Mouse (Mus musculus): Measurements from ENCODE around the gene Cd8a.
"Not testable (repeated sequence)": the region's sequence is repeated elsewhere in the genome, so short reads cannot be mapped to it uniquely, and the experiment has no call there.

Gene Cd8a

DNA sequence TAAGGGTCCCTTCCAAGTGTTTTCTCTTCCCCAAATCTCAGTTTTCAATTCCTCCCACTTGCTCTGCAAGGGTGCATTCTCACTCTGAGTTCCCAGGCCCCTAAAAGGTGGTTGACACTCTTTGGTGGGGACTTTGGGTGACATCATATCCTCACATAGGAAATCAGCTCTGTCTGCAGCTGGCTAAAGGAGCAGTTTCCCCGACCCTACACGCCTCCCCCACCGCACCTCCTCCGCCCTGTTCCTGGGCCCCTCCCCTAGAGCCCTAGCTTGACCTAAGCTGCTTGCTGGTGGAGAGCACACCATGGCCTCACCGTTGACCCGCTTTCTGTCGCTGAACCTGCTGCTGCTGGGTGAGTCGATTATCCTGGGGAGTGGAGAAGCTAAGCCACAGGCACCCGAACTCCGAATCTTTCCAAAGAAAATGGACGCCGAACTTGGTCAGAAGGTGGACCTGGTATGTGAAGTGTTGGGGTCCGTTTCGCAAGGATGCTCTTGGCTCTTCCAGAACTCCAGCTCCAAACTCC is at the start of gene Cd8a:
Cd8a (plus strand) TSS at position 179 of the 527 bp plus-strand sequence.
- no peak for DNase-seq

DNA sequence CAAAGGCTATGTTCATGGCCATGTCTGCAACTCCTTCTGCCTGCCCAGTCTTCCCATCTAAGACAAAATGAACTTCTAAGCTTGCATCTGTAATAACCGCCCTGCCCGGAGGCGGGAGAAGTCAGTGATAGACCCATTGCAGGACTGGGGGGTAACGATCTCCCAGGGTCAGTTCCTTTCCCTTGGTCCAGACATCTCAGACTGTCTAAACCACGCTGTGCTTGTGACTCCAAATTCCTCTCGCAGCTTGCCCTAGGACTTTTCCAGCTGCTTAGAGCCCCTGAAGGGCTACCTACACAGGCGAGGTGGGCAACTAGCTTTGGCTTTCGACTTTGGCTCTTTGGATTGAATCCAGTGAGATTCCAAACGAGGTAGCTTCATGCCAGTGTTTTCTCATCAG is 48.4 kb upstream of the Cd8a start:
- no peak for DNase-seq

DNA sequence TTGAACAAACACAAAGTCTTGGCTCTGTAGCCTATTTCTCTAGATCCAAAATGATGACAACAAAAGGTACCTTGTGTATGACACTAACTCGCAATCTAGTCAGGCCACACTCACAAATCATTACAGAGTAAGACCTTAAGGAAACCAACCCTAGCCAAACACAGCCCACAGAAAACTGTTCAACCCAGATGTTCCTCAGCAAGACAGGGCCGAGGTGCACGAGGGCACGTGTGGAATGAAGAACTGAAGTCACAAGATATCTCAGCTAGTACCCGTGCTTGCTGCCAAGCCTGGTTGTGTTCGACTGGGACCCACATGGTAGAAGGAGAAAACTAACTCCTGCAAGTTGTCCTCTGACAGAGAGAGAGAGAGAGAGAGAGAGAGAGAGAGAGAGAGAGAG is 43.3 kb upstream of the Cd8a start:
- DNase-seq: no peak

DNA sequence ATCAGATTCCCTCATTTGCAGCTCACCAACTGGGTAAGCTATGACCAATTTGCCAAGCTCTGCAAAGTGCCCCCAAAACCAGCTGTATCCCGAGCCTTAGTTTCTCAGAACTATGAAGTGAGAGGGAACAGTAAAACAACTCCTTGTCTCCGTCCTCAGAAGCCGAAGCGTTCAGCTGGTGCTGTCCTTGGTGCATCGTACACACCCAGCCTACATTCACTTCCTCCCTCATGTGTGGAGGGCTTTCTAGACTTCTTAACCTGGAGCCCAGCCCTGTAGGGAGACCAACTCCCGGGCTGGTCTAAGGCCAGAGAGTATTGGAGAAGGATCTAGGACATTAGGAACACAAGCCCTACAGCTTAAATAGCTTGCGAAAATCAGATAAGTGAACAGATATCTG is 42.7 kb upstream of the Cd8a start:
- no peak for DNase-seq

GRCm38 (mm10) chr6:71331491-71331890 is 41.7 kb upstream of the Cd8a start:
- DNase-seq: not testable (repeated sequence)

DNA sequence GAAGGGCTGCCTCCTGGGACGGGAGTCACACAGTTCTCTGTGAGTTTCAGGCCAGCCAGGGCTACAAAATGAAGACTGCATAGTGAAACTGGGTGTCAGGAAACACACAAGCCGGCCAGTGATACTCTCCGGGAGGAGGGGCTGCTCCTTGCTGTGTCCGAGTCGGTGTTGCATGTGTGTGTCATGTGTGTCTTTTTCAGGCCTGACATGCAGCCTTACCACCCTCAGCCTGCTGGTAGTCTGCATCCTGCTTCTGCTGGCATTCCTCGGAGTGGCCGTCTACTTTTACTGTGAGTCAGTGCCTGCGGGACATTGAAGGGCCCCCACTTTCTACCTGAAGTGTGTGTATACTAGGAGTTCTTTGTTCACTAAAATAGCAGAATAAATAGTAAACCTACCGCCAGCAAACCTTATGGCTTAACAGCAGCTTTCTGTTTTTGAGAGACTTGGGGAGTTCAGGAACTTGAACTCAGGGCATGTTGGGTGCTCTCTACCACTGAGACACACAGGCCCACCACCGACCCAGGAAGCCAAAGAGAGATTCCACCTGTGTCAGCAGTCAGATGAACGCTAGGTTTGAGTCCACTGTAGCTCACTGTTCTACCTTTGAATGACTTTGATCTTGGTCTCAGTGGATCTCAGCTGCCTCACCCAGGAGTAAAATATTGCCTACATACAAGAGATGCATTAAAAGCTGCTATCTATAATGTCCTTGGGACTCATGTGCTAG is 40.8 kb upstream of the Cd8a start:
- DNase-seq: no peak

DNA sequence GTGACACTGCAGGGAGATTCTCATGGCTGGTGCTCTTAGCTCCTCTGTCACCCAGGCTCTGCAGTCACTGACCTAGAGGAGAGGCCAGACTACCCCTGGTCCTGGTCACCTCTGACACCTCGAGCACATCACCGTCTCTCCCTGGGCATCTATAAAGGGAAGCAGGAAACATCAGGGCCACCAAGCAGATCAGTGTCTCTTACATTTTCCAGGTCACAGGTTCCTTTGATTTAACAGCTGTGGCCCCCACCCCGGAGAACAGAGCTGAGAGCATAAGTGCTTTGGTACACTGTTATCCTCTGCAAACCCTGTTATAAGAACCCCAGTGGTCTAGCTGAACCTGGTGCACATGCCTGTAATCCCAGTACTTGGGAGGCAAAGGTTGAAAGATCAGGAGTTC is 40.2 kb upstream of the Cd8a start:
- no peak for DNase-seq

- DNase-seq: no peak
These were observed 39.5 kb upstream of the Cd8a start for GRCm38 (mm10) chr6:71333578-71334273.

- DNase-seq: no peak
These were observed 35.6 kb upstream of the Cd8a start for GRCm38 (mm10) chr6:71337666-71338065.

GRCm38 (mm10) chr6:71338941-71339340 is 34.3 kb upstream of the Cd8a start:
- DNase-seq: no peak

GRCm38 (mm10) chr6:71339351-71339750 is 33.9 kb upstream of the Cd8a start:
- no peak for DNase-seq

DNA sequence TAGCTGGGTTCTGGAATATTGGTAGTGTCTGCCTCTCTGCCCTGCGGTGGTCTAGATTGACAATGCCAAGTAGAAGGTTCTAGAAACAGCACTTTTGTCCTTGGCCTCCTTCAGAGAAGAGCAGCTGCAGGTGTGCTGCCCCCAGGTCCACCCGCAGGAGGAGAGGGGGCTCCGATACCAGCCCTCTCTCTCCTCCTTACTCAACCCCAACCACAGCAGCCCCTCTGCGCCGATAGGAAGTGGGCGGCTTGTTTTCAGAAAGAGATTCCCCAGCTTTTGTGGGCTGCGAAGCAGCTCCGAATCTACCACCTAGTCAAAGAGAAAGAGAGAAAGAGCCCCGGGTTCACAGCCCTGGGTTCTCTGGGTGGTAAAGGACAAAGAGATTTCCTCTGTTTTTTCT is 32.0 kb upstream of the Cd8a start:
- DNase-seq: no peak

- DNase-seq: no peak
These were observed 25.2 kb upstream of the Cd8a start for GRCm38 (mm10) chr6:71348006-71348405.

DNA sequence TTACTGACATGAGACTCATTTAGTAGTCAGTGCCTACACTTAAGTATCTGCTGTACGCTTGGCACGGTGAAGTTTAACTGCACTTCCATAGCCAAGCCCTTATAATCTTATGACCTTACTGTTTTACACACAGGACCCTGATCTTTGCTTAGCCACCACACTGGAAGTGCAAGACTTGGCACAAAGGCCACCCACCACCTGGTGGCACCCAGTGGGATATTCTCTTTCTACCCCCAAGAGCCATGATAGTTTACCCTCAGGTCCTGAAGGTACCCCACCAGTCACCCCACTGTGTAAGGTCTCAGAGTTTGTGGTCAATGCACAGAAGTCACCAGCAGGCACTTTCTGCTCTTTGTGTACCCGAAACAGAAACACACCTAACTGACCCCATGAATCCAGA is 22.0 kb upstream of the Cd8a start:
- no peak for DNase-seq

DNA sequence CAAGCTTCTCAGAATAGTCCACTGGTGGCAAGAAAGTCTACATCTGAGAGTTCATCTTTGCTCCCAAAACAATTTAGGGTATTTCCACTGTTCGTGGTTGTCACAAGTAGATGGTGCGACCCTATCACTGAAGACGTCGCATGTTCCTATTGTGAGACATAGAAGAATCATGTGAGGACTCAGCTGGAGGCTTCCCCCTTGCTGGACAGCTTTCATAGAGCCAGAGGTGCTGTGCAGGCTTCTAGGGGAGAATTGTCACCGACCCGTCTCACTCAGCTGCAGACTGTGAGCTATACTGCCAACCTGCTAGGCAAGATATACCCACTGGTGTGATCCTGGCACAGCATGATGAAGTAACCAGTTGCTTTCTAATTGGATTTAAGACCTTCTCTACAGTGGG is 21.0 kb upstream of the Cd8a start:
- no peak for DNase-seq

GRCm38 (mm10) chr6:71352866-71353427 is 20.3 kb upstream of the Cd8a start:
- no peak for DNase-seq

DNA sequence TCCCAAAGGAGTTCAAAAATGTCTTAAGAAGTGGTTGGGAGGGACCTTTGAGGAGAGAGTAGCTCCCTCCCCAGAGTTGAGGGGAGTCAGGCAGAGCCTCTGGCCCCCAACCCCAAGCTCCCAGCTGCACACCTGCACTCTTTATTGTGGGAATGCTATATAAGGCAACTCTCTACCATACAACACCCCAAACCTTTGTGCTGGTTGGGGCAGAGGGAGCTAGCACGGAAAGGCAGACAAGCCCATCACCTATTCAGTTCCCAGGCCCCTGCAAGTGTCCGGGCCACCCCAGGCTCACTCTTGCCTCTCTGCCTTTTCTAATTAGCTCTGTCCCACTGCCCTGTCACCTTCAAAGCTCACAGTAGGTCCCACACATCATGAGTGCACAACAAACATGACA is 19.5 kb upstream of the Cd8a start:
- no peak for DNase-seq

GRCm38 (mm10) chr6:71357493-71357892 is 15.7 kb upstream of the Cd8a start:
- DNase-seq: no peak

GRCm38 (mm10) chr6:71360221-71360620 is 13.0 kb upstream of the Cd8a start:
- no peak for DNase-seq

- no peak for DNase-seq
These were observed 12.5 kb upstream of the Cd8a start for GRCm38 (mm10) chr6:71360751-71361150.

DNA sequence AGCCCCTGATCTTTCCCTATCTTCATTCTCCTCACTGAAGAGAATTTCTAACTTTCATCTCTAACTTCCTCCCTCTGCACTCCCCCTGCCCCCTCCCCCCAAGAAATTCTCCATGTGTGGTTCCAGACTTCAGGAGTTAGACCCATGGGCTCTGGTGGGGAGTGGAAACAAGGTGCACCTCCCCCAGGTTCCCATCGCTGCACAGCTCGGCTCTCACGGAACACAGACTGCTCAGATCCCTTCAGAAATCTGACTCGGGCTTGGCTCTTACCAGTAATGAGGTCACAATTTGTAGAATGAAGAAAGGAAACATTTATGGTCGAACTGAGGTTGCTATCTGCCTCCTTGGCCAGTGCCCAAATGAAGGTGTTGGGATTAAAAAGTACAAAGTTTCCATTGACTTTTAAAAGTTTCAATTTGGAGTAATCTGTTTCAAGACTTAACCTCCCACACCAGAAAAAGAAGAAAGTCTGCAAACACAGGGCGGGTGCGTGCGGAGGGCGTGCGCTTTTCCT is 12.0 kb upstream of the Cd8a start:
- DNase-seq: no peak

- no peak for DNase-seq
These were observed 9.2 kb upstream of the Cd8a start for GRCm38 (mm10) chr6:71363995-71364394.

DNA sequence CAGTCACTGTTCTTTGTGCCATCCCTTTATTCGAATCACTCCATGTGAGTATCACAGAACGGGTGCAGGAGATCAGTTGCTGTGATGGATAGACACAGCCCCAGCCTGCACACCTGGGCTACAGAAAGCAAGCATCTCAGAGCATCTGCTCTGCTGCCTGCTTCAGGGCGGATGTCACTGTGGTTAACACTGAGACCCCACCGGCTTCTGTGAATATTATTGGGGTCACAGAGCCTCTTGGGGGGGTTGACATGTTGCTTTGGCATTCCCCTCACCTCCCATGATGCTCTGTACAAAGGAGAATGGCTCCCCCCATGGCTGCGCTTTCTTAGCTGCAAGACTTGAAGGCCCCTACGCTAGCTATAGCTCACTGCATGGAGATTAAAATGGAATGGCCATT is 3.8 kb upstream of the Cd8a start:
- DNase-seq: no peak

DNA sequence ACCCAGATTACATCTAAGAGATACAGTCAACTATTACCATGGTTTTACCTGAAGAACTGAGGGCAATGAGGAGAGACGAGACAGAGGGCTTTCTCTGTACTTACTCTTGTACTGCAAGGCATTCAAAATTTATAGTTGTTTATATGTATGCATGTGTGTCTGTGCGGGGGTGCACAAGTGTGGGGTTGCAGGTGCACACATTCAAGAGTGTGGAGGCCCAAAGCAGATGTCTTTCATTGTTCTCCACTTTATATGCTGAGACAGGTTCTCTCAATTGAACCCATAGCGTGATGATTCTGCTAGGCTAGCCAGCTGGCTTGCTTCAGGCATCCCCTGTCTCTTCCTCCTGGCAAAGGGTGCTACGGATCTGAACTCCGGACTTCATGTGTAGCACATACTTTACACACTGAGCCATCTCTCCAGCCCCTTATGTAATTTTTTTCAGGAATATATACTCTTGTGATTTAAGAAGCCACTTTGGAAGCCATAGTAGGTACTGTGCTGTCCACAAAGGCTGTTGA is 2.1 kb upstream of the Cd8a start:
- DNase-seq: no peak
